Mouse (Mus musculus) MEL (cell line): ENCODE data around the gene Map4k1. TPM values are rescaled to one million over a fixed set of nuclear protein-coding genes. Genes with fewer than 3 reads are reported as not detected.

ENCODE experiments used
- DNase-seq: peaks from one replicate; pipeline ENCODE4 v3.0.0; 2011; ENCODE audit warnings: low read depth, low spot score
- H3K27ac ChIP-seq: 2 replicates; pipeline ENCODE4 v1.5.1; 2012; ENCODE audit warnings: low read depth, mild to moderate bottlenecking, control low read depth, low read length, moderate library complexity; ENCODE audit not compliant: control insufficient read depth
- H3K27me3 ChIP-seq, 2 experiments: fragments of 150-350 bp in 1 of 2; sonication (generic) in 1 of 2; 2 replicates each; pipeline ENCODE4 v1.6.1; 2012; ENCODE audit warnings: low read length in 2 of 2, mild to moderate bottlenecking in 2 of 2, improper control_type of control experiment in 1 of 2, moderate library complexity in 1 of 2; ENCODE audit not compliant: insufficient read depth in 2 of 2, control insufficient read depth in 1 of 2
- H3K36me3 ChIP-seq, 2 experiments: 2 replicates each; pipeline ENCODE4 v1.6.1; 2012 to 2014; ENCODE audit warnings: low read length in 2 of 2, improper control_type of control experiment in 1 of 2, inconsistent platforms in 1 of 2, mild to moderate bottlenecking in 1 of 2; ENCODE audit not compliant: insufficient read depth in 2 of 2, control insufficient read depth in 1 of 2
- H3K4me1 ChIP-seq, 2 experiments: fragments of 150-350 bp in 1 of 2; sonication (generic) in 1 of 2; 2 replicates each; pipeline ENCODE4 v1.6.1; 2012; ENCODE audit warnings: low read length in 2 of 2, improper control_type of control experiment in 1 of 2, mild to moderate bottlenecking in 1 of 2; ENCODE audit not compliant: insufficient read depth in 2 of 2, control insufficient read depth in 1 of 2
- H3K4me3 ChIP-seq, 2 experiments: fragments of 150-350 bp in 1 of 2; sonication (generic) in 1 of 2; 2 replicates each; pipeline ENCODE4 v1.5.1; 2012; ENCODE audit warnings: low read depth in 2 of 2, low read length in 2 of 2, mild to moderate bottlenecking in 2 of 2, moderate library complexity in 2 of 2, control low read depth in 1 of 2, improper control_type of control experiment in 1 of 2; ENCODE audit not compliant: control insufficient read depth in 1 of 2, insufficient read depth in 1 of 2
- H3K79me2 ChIP-seq: 2 replicates; pipeline ENCODE4 v1.6.1; 2012; ENCODE audit warnings: mild to moderate bottlenecking, low read length, moderate library complexity; ENCODE audit not compliant: control insufficient read depth, poor library complexity, insufficient read depth
- H3K9ac ChIP-seq: 2 replicates; pipeline ENCODE4 v1.6.1; 2012; ENCODE audit warnings: low read depth, mild to moderate bottlenecking, control low read depth, low read length, moderate library complexity; ENCODE audit not compliant: control insufficient read depth, poor library complexity, severe bottlenecking
- H3K9me3 ChIP-seq: fragments of 150-350 bp; sonication (generic); replicated peaks from 2 replicates; pipeline ENCODE4 v1.6.1; 2012; ENCODE audit warnings: mild to moderate bottlenecking, low read length, improper control_type of control experiment, moderate library complexity; ENCODE audit not compliant: insufficient read depth
- BHLHE40 ChIP-seq: IDR thresholded peaks from 2 replicates; pipeline ENCODE4 v1.6.1; 2012; ENCODE audit warnings: low read depth, mild to moderate bottlenecking, inconsistent platforms, low read length, improper control_type of control experiment, borderline replicate concordance
- CHD1 ChIP-seq: IDR thresholded peaks from 2 replicates; pipeline ENCODE4 v1.6.1; 2012; ENCODE audit warnings: low read depth, mild to moderate bottlenecking, inconsistent platforms, low read length, improper control_type of control experiment
- ELF1 ChIP-seq: IDR thresholded peaks from 2 replicates; pipeline ENCODE4 v1.6.1; 2014; ENCODE audit warnings: low read depth, mild to moderate bottlenecking, inconsistent platforms, low read length, improper control_type of control experiment, moderate library complexity
- GABPA ChIP-seq: IDR thresholded peaks from 2 replicates; pipeline ENCODE4 v1.6.1; 2012; ENCODE audit warnings: low read depth, mild to moderate bottlenecking, inconsistent platforms, low read length, improper control_type of control experiment, moderate library complexity
- HCFC1 ChIP-seq: IDR thresholded peaks from 2 replicates; pipeline ENCODE4 v1.6.1; 2012; ENCODE audit warnings: low read depth, mild to moderate bottlenecking, inconsistent platforms, low read length, improper control_type of control experiment, moderate library complexity
- KAT2A ChIP-seq: conservative IDR thresholded peaks from 2 replicates; pipeline ENCODE4 v1.6.1; 2012; ENCODE audit warnings: low read depth, low read length, improper control_type of control experiment, inconsistent platforms
- MAFK ChIP-seq: IDR thresholded peaks from 2 replicates; pipeline ENCODE4 v1.6.1; 2011; ENCODE audit warnings: low read depth, mild to moderate bottlenecking, low read length, improper control_type of control experiment, borderline replicate concordance
- MAZ ChIP-seq: IDR thresholded peaks from 2 replicates; pipeline ENCODE4 v1.6.1; 2012; ENCODE audit warnings: low read depth, mild to moderate bottlenecking, inconsistent platforms, low read length, improper control_type of control experiment
- MYB ChIP-seq: IDR thresholded peaks from 2 replicates; pipeline ENCODE4 v1.6.1; 2011; ENCODE audit warnings: mild to moderate bottlenecking, low read depth, low read length, improper control_type of control experiment
- MYC ChIP-seq: IDR thresholded peaks from 2 replicates; pipeline ENCODE4 v1.6.1; 2011; ENCODE audit warnings: low read depth, mild to moderate bottlenecking, low read length, improper control_type of control experiment, moderate library complexity
- NRF1 ChIP-seq: IDR thresholded peaks from 2 replicates; pipeline ENCODE4 v1.6.1; 2014; ENCODE audit warnings: low read depth, mild to moderate bottlenecking, inconsistent platforms, low read length, improper control_type of control experiment, moderate library complexity; ENCODE audit not compliant: poor library complexity, insufficient read depth, severe bottlenecking
- POLR2A ChIP-seq, 2 experiments: IDR thresholded peaks; 2 replicates each; pipeline ENCODE4 v1.6.1; 2011 to 2012; ENCODE audit warnings: low read length in 2 of 2, mild to moderate bottlenecking in 2 of 2, control low read depth in 1 of 2, improper control_type of control experiment in 1 of 2, low read depth in 1 of 2, moderate library complexity in 1 of 2; ENCODE audit not compliant: control insufficient read depth in 1 of 2, insufficient read depth in 1 of 2, poor library complexity in 1 of 2
- POLR2AphosphoS5 ChIP-seq: IDR thresholded peaks from 2 replicates; pipeline ENCODE4 v1.6.1; 2012; ENCODE audit warnings: low read depth, borderline replicate concordance, mild to moderate bottlenecking, inconsistent platforms, low read length, moderate library complexity, mixed read lengths
- TBP ChIP-seq: IDR thresholded peaks from 2 replicates; pipeline ENCODE4 v1.8.0; 2011; ENCODE audit warnings: low read depth, low read length, improper control_type of control experiment
- TCF12 ChIP-seq: IDR thresholded peaks from 2 replicates; pipeline ENCODE4 v1.6.1; 2014; ENCODE audit warnings: low read depth, mild to moderate bottlenecking, inconsistent platforms, low read length, improper control_type of control experiment, moderate library complexity
- UBTF ChIP-seq: IDR thresholded peaks from 2 replicates; pipeline ENCODE4 v1.6.1; 2012; ENCODE audit warnings: low read depth, mild to moderate bottlenecking, inconsistent platforms, low read length, improper control_type of control experiment, moderate library complexity, borderline replicate concordance; ENCODE audit not compliant: insufficient read depth
- ZC3H11A ChIP-seq: IDR thresholded peaks from 2 replicates; pipeline ENCODE4 v1.6.1; 2012; ENCODE audit warnings: low read depth, mild to moderate bottlenecking, inconsistent platforms, low read length, improper control_type of control experiment
- ZKSCAN1 ChIP-seq: IDR thresholded peaks from 2 replicates; pipeline ENCODE4 v1.6.1; 2012; ENCODE audit warnings: low read depth, mild to moderate bottlenecking, inconsistent platforms, low read length, improper control_type of control experiment, moderate library complexity
- ZNF384 ChIP-seq: IDR thresholded peaks from 2 replicates; pipeline ENCODE4 v1.6.1; 2012; ENCODE audit warnings: low read depth, mild to moderate bottlenecking, inconsistent platforms, low read length, improper control_type of control experiment
- polyA plus RNA-seq, 2 experiments: library from polyadenylated mRNA; stranded (reverse) in 1 of 2; unstranded in 1 of 2; fragments of >175 nt in 1 of 2; fragments of >200 nt in 1 of 2; gene quantifications; 2 replicates each; pipeline versions ENCODE4 v1.2.1 to v1.2.4; 2012; ENCODE audit warnings: low replicate concordance in 2 of 2, low read depth in 1 of 2; ENCODE audit not compliant: insufficient read length in 2 of 2, insufficient read depth in 1 of 2, missing spikeins in 1 of 2
- total RNA-seq: library from RNA; depleted of rRNA; stranded (reverse); fragments of 300-350 nt; gene quantifications from 2 replicates; pipeline ENCODE4 v1.2.3, GENCODE M21; 2012

Map4k1 gene
- total and polyA plus RNA-seq, 3 experiments = 17.3 to 50.8 TPM; not detected in 1

DNA sequence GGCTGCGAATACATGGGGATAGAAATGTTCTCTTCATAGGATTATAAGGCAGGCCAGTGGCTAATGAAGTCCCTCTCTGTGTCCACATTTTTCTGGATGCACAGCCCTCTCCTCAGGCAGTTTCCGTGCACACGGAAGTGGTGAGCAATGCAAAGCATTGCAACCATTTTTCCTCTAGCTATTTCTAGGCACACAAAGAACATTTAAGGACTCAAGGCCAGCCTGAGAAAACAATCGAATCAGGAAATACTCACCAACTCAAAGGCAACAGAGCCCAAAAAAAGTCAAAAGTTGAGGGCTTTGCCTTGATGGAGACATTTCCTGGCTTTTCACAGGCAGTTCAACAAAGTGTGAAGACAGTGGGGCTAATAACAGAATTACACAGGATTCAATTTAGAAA is 40.7 kb upstream of the Map4k1 start:
- TF ChIP-seq TCF12 (no peak), CHD1 (no peak), BHLHE40 (no peak), ZKSCAN1 (no peak), ELF1 (no peak), UBTF (no peak), TBP (no peak), POLR2AphosphoS5 (no peak)
- Histone ChIP-seq H3K9ac (no peak overlapping the region), H3K9me3 (no peaks in the 10 kb centered on the region), H3K79me2 (peaks cover 47% of the 10 kb centered on the region), H3K4me1 (no peaks in the 10 kb centered on the region), H3K36me3 (peaks cover 0 to 3% of the 10 kb centered on the region in 2 experiments; a peak in 1 of 4 replicates), H3K4me3 (no peak overlapping the region), H3K27me3 (no peaks in the 10 kb centered on the region), H3K27ac (no peak overlapping the region)
- DNase-seq = no peak

DNA sequence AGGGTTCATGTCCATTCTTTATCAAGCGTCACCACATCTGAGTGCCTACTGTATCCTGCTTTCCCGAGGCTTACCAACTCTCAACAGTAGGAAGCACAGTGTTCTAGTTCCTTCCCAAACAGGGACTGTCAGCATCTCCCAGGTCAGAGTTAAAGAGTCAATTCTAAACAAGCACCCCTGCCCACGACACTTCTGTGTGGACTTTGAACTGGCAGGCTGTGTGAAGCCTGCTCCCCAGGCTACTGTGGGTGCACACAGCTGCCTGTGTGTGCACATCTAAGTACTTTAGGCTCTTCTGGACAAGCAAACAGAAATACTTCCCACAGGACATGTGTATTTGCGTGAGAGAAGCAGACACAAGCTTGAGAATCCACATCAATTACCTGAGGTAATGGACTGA is 40.3 kb upstream of the Map4k1 start:
- Histone ChIP-seq H3K27ac (no peak overlapping the region), H3K4me3 (no peak overlapping the region), H3K9ac (no peak overlapping the region), H3K9me3 (no peaks in the 10 kb centered on the region), H3K36me3 (peaks cover 0 to 3% of the 10 kb centered on the region in 2 experiments; a peak in 2 of 4 replicates), H3K4me1 (no peaks in the 10 kb centered on the region; a peak in 1 of 4 replicates), H3K27me3 (no peaks in the 10 kb centered on the region), H3K79me2 (peaks cover 49% of the 10 kb centered on the region)
- TF ChIP-seq MAZ = no peak
- TF ChIP-seq GABPA = no peak
- no peak for TF ChIP-seq POLR2AphosphoS5
- no peak for TF ChIP-seq POLR2A (IDR thresholded peaks at IDR 0.05; ENCODE audit: control insufficient read depth in 1 of 2, insufficient read depth in 1 of 2, low read depth in 1 of 2, low read length in 2 of 2, poor library complexity in 1 of 2)
- TF ChIP-seq MYC = no peak
- no peak for TF ChIP-seq TCF12
- TF ChIP-seq KAT2A = no peak
- no peak for TF ChIP-seq NRF1
- no peak for TF ChIP-seq HCFC1
- TF ChIP-seq ZNF384 = no peak
- no peak for TF ChIP-seq MAFK
- TF ChIP-seq UBTF = no peak
- no peak for TF ChIP-seq ZKSCAN1
- no peak for TF ChIP-seq ZC3H11A
- TF ChIP-seq MYB = no peak
- no peak for DNase-seq
